Mouse (Mus musculus) kidney, postnatal 36 days (tissue): Measurements from ENCODE around the gene Arhgap6.
"Not testable (repeated sequence)": the region's sequence is repeated elsewhere in the genome, so short reads cannot be mapped to it uniquely, and the experiment has no call there.

Experiments used
- DNase-seq, 2 experiments: peaks; one replicate each; pipeline ENCODE4 v3.0.0; 2021 to 2022; ENCODE audit warnings: mixed read lengths in 2 of 2

The Arhgap6 gene

GRCm38 (mm10) chrX:169319066-169319760 is 524.3 kb downstream of the Arhgap6 start:
- peak in 1 of 2 experiments; percentile 6 for DNase-seq

GRCm38 (mm10) chrX:169319945-169320667 is 525.2 kb downstream of the Arhgap6 start, which contains the start of gene Hccs:
Hccs (minus strand) TSS chrX:169320372.
- DNase-seq: peak; percentile 93

- not testable (repeated sequence) for DNase-seq
Observed at GRCm38 (mm10) chrX:169320668-169321005, 525.7 kb downstream of the Arhgap6 start.

- no peak for DNase-seq
Observed at GRCm38 (mm10) chrX:169325929-169326595, 531.2 kb downstream of the Arhgap6 start.

GRCm38 (mm10) chrX:169332264-169332663 is 537.4 kb downstream of the Arhgap6 start:
- DNase-seq: peak; percentile 21 to 67

GRCm38 (mm10) chrX:169337559-169337958 is 542.7 kb downstream of the Arhgap6 start:
- DNase-seq: no peak

GRCm38 (mm10) chrX:169338213-169338612 is 543.3 kb downstream of the Arhgap6 start:
- no peak for DNase-seq
